Mouse (Mus musculus) T-helper 17 cell (primary cell): ENCODE results near the gene Gtf2h4.

Experiments
- in situ Hi-C, 2 experiments: fragments of 300-600 bp; cut with MboI, MseI; formaldehyde crosslinking; loops; 1 replicate in 1 of 2; 2 replicates in 1 of 2; pipeline ENCODE4 v1.15.1; 2025; ENCODE audit warnings: high pct_unique_total_duplicates in 2 of 2

Gtf2h4 gene

GRCm38 (mm10) chr17:35673416-35674035 lies at the start of gene Gtf2h4:
Gene Gtf2h4, minus strand, starts transcription at chr17:35673739.
- in situ Hi-C loops: no loop called here

GRCm38 (mm10) chr17:35721676-35722075 lies 48.1 kb upstream of the Gtf2h4 start:
- in situ Hi-C loops: no loop called here

- in situ Hi-C loops: no loop called here
Observed at GRCm38 (mm10) chr17:35720340-35720727, 46.8 kb upstream of the Gtf2h4 start.

DNA sequence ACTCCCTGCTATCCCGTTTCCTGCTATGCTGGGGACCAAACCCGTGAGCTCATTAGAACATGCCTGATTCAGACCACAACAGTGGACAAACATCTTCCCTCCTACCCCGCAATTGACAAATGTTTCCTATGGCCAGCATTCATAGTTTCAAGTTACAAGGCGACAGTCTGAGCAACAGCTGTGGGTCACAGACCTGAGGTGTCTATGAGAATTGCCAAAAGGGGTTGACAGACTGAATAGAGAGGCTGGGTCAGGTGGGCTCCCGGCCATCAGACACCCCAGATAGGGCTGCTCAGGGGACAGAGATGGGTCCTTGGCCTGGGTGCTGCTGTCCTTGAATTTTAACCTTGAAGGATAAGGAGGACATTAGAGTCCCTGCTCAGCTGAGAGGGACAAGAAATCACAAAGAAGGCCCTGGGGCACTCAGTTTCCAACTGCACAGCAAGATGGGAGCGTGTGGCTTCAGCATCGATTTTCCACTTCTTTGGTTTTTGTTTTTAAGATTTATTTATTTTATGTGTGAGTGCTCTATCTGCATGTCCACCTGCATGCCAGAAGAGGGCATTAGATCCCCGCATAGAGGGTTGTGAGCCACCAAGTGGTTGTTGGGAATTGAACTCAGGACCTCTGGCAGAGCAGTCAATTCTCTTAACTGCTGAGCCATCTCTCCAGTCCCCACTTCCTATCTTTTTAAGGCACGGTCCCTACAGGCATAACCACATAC lies 46.2 kb upstream of the Gtf2h4 start:
- in situ Hi-C loops: no loop called here

DNA sequence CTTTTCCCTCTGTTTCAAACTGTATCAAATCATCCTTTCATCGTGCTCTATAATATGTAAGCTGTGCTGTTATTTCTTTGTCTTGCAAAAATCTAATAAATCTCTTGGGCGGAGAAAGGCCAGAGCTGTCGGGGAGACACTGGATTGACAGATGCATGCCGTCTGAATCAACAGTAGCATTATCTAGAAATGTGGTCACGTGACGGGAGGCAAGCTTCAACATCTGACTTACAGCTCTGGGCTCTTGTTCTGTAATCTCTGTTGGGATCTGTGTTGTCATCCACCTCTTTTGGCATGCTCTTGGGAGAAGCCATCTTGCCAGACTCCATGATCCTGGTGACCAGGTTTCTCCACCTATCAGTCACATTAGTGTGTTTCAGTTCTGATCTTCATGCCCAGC lies 43.5 kb upstream of the Gtf2h4 start:
- in situ Hi-C loops: no loop called here

DNA sequence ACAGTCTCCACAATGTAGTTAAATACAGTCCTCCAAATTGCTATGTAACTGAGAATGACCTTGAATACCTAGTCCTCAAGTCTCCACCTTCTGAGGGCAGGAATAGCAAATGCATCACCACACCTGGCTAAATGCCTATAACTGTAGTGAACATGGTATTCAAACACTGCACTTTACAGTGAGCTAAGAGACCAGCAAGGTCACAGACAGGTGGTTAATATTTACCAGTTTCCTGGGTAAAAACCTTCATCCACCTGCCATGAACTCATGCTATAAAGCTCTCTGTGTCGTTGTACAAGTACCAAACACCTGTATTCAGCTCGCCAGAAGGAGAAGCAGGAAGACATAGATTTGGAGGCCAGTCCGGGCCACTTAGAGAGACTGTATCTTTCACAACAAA lies 42.6 kb upstream of the Gtf2h4 start:
- in situ Hi-C loops: no loop called here

GRCm38 (mm10) chr17:35710705-35711347 lies 37.3 kb upstream of the Gtf2h4 start:
- in situ Hi-C loops: no loop called here

DNA sequence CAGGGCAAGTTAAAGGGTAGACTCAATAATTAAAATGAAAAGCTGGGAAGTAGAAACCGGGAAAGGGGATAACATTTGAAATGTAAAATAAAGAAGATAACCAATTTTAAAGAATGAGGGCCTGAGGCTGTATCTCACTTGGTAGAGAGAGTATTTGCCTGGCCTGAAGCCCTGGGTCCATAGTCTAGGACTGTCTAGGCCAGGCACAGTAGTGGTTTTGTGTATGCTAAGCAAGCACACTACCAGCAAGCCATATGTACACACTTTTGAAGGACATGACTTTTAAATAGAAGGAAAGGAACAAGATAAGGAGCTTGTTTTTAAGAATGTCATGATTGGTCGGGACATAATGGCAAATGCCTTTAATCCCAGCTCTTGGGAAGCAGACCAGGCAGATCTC lies 35.1 kb upstream of the Gtf2h4 start:
- in situ Hi-C loops: loop anchor here in 1 of 2 experiments (10.0 kb wide), 1 partner anchor 1964 kb away; no protein-coding TSS in a partner anchor

- in situ Hi-C loops: loop anchor here in 1 of 2 experiments (10.0 kb wide), 1 partner anchor 1963 kb away; no protein-coding TSS in a partner anchor
Observed at GRCm38 (mm10) chr17:35707929-35708328, 34.4 kb upstream of the Gtf2h4 start.

DNA sequence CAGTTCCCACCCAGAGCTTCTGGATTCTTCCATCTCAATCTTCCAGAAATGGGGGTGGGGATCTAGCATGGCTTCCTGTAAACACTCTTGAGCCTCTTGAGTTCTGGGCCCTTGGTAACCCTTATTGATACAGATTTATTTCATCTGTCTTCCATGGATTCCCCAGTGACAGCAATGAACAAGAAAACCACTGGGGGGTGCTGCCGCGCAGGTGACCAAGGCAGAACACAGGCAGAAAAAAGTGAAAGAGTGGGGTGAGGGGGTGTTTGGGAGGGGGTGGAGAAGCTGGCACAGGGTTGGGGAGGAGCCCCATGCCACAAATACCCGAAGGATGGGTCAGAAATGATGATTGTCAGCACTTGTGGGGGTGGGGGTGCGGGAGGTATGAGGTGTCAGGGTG lies 32.3 kb upstream of the Gtf2h4 start:
- in situ Hi-C loops: loop anchor here in 1 of 2 experiments (10.0 kb wide), 1 partner anchor 1961 kb away; no protein-coding TSS in a partner anchor

- in situ Hi-C loops: loop anchor here in 1 of 2 experiments (10.0 kb wide), 1 partner anchor 1960 kb away; no protein-coding TSS in a partner anchor
Observed at GRCm38 (mm10) chr17:35704621-35705464, 31.3 kb upstream of the Gtf2h4 start, which contains the start of gene Ddr1. Gene Ddr1, minus strand, starts transcription at chr17:35704621.

- in situ Hi-C loops: loop anchor here in 1 of 2 experiments (10.0 kb wide), 1 partner anchor 1959 kb away; no protein-coding TSS in a partner anchor
Observed at GRCm38 (mm10) chr17:35703751-35704271, 30.3 kb upstream of the Gtf2h4 start.

DNA sequence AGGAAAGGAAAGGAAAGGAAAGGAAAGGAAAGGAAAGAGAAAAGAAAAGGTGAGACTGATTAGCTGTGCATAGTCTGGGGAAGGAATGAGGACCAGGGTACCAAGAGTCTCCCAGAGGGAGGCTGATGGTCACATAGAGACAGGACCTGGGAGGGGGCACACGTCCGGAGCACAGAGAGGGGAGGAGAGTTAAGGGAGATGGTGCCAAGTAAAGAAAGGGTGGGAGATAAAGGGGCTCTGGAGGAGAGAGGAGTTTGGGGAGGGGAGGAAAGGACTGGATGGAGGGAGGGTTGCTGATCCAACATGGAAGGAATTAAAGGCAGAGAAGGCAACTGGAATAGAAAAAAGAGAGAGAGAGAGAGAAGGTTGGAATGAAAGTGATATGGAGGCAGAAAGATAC lies 29.5 kb upstream of the Gtf2h4 start:
- in situ Hi-C loops: loop anchor here in 1 of 2 experiments (10.0 kb wide), 1 partner anchor 1958 kb away; no protein-coding TSS in a partner anchor

DNA sequence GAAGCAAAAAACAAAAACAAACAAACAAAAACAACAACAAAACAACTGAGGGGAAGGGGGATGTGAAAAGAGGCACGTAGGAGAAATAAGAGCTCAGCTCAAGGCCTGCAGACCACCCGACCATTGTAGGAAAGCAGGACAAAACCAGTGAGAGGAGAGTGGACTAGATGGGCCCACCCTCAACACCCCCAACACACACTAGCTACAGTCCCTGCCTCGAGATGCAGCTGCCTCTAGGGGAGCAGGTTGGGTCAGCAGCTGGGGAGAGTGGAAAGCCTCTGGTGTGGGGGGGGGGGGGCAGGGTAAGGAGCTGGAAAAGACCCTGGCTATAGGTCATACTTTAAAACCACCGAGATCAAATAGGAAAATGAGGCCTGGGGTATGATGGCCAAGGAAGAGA lies 29.1 kb upstream of the Gtf2h4 start:
- in situ Hi-C loops: loop anchor here in 1 of 2 experiments (10.0 kb wide), 1 partner anchor 1958 kb away; no protein-coding TSS in a partner anchor

GRCm38 (mm10) chr17:35701978-35702461 lies 28.5 kb upstream of the Gtf2h4 start:
- in situ Hi-C loops: loop anchor here in 1 of 2 experiments (10.0 kb wide), 1 partner anchor 1957 kb away; no protein-coding TSS in a partner anchor

DNA sequence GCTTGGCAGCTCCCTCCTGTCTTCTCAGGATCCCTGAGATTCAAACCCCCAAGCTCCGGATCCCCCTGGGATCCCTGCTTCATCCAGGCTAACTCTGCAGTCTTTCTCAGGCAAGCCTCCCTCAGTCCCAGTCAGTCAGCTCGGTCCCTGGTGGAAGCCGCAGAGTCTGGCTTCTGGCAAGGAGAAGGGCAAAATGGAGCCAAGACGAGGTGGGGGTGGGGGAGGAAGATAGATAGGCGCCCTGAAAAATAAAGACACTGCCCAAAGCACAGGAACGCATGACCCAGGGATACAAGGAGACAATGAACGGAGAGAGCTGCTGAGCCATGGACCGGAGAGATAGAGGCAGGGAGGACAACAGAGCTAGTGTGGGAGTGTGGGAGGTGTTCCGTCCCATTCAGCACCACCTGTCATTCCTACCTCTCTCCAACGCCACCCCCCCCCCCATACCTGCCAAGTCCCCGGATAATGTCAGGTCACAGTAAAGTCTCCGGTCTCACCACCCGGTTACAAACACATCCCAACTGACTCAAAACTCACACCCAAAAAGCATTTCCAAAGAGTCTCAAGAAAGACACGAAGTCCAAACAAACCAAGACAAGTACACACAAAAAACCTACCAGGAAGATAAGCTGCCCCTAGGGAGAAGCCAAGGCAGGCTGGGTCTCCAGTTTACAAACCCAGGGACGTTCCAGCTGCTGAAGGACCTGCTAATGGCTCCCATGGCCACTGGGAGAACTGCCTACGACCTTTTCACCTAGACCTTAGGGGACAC lies 27.9 kb upstream of the Gtf2h4 start:
- in situ Hi-C loops: loop anchor here in 1 of 2 experiments (10.0 kb wide), 1 partner anchor 1957 kb away; no protein-coding TSS in a partner anchor

DNA sequence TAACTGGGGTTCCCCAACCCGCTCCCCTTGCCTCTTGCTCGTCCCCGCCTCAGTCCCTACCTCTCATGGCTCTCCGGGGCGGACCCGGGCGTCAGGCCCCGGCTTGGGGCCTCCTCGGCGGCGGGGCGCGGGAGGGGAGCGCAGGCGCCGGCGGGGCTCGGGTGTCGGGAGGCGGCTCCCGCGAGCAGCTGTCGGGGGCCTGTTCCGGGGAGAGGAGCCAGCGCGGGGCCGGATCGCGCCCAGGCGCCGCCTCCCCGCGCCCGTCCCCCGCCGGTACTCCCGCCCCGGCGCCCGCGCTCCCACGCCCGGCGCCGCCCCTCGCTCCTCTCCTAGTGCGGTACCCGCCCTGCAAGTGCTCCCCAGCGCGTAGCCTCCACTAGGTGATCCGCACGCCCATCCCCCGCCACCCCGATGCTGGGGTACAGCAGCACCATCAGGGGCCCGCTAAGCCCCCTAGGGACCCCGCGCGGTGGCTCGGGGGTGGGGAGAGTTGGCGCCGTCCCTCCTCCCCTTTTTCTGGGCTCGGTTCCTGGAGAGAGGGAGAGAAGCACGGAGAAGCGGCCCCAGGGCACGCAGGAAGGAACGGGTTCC lies 26.9 kb upstream of the Gtf2h4 start:
- in situ Hi-C loops: loop anchor here in 1 of 2 experiments (10.0 kb wide), 1 partner anchor 1956 kb away; no protein-coding TSS in a partner anchor

- in situ Hi-C loops: loop anchor here in 1 of 2 experiments (10.0 kb wide), 1 partner anchor 1955 kb away; no protein-coding TSS in a partner anchor
Observed at GRCm38 (mm10) chr17:35699919-35700318, 26.4 kb upstream of the Gtf2h4 start.

DNA sequence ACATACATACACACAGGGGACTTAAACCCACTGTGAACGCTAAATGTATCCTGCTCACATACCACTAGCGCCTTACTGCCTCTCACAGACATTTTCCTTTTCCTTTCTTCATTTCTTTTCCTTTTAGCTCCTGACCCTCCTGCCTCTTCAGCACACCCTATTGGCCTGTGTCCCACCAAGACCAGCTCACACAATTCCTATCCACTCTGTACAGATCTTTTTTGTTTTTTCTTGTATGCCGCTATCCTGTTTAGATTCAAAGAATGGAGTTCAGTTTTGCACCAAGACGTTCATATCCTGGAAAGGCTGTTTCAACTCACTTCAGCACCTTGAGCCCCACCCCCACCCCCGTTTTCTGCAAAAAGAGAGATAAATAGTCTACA lies 25.0 kb upstream of the Gtf2h4 start:
- in situ Hi-C loops: no loop called here
